Mouse (Mus musculus): Measurements from ENCODE around the gene Spink4.
A peak's percentile ranks its signal among the peaks of the same experiment; 100 is the strongest.

The Spink4 gene

GRCm38 (mm10) chr4:40970592-40970841 lies 50.7 kb downstream of the Spink4 start:
- no peak for DNase-seq

- DNase-seq, result peak; percentile 96
Observed at GRCm38 (mm10) chr4:40970842-40971701, 51.2 kb downstream of the Spink4 start, which contains the start of gene Nfx1. Gene Nfx1, plus strand, starts transcription at chr4:40970906.

- no peak for DNase-seq
Observed at GRCm38 (mm10) chr4:40971744-40972143, 51.9 kb downstream of the Spink4 start.

- DNase-seq, result no peak
Observed at GRCm38 (mm10) chr4:40974011-40974410, 54.2 kb downstream of the Spink4 start.

- DNase-seq, result no peak
Observed at GRCm38 (mm10) chr4:40975678-40976077, 55.8 kb downstream of the Spink4 start.

- DNase-seq, result no peak
Observed at GRCm38 (mm10) chr4:40976651-40977050, 56.8 kb downstream of the Spink4 start.

GRCm38 (mm10) chr4:40979430-40979829 lies 59.6 kb downstream of the Spink4 start:
- DNase-seq, result no peak

Measured in kidney, adult 18-20 months (tissue).